ENCODE assay signal across 7 mouse cellular contexts in the genomic region with DNA sequence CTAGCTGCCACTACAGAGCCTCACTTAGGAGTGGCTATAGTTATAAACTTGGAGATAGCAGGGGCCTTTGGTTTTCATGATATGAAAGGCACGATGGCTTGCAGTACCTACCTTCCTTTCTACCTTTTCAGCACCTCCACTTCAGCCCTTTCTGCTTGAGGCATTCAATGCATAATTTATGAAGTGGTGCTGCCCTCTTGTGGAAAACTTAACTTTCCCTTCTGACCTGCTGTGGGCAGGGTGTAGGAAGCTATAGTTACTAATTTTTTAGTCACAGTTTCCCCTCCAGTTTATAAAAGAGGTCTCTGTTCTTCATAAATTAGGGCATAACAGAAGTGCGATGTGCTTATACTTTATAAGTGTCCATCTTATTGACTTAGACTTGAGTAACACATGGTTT.
A peak's percentile ranks its signal among the peaks of the same experiment; 100 is the strongest.
DNase-seq lines count a peak whose midpoint lies in the region; ATAC-seq lines count a peak whose summit lies in the region.

No protein-coding gene starts in this region.

- DNase-seq in heart, adult 8-10 months (ENCODE audit: low spot score) = peak; percentile 16
- DNase-seq in heart, postnatal 25 days (ENCODE audit: low spot score) = no peak
- DNase-seq in ovary, postnatal 14 days (ENCODE audit: low spot score) = peak; percentile 12
- DNase-seq in ovary, postnatal 36 days (ENCODE audit: low spot score) = no peak
- peak; percentile 27 for DNase-seq in embryo, embryonic 10.5 days (ENCODE audit: low spot score)
- DNase-seq in retina, embryonic 14.5 days (ENCODE audit: low spot score) = peak; percentile 34

- intact Hi-C loops in heart, postnatal 25 days (cut with DNase I) = loop anchor here (1.0 to 10.0 kb wide), 3 partner anchors 41 to 262 kb away; no protein-coding TSS in a partner anchor

- ATAC-seq in activated CD4-positive, CD25-positive, alpha-beta regulatory T cell, adult 4 months = no peak

Comparison
In these comparisons a context has a peak if more than half of its experiments do, and no peak if none do; other contexts are left out.
1. DNase-seq: peak in heart, adult 8-10 months (single experiment), ovary, postnatal 14 days (single experiment), embryo, embryonic 10.5 days (single experiment) and retina, embryonic 14.5 days (single experiment); none in heart, postnatal 25 days (single experiment) and ovary, postnatal 36 days (single experiment).